Mouse (Mus musculus) embryonic fibroblast, embryonic 13.5 days (primary cell): ENCODE data around the gene Gpatch2. TPM values are rescaled to one million over a fixed set of nuclear protein-coding genes. Genes with fewer than 3 reads are reported as not detected.

ENCODE experiments used
- H3K27ac ChIP-seq: 2 replicates; pipeline ENCODE4 v1.5.1; 2012; ENCODE audit warnings: low read length, control low read depth, inconsistent platforms; ENCODE audit not compliant: insufficient read depth
- H3K4me1 ChIP-seq: 2 replicates; pipeline ENCODE4 v1.6.1; 2011; ENCODE audit warnings: low read length; ENCODE audit not compliant: control insufficient read depth, insufficient read depth
- H3K4me3 ChIP-seq: 2 replicates; pipeline ENCODE4 v1.5.1; 2011; ENCODE audit warnings: mild to moderate bottlenecking, control low read depth, low read length; ENCODE audit not compliant: insufficient read depth
- CTCF ChIP-seq: IDR thresholded peaks from 2 replicates; pipeline ENCODE4 v1.5.1; 2011; ENCODE audit warnings: mild to moderate bottlenecking, control low read depth, low read length, moderate library complexity, borderline replicate concordance; ENCODE audit not compliant: insufficient read depth
- POLR2A ChIP-seq: IDR thresholded peaks from 2 replicates; pipeline ENCODE4 v1.6.1; 2011; ENCODE audit warnings: low read depth, mild to moderate bottlenecking, control low read depth, low read length, moderate library complexity
- polyA plus RNA-seq: library from polyadenylated mRNA; stranded (reverse); fragments of >200 nt; gene quantifications from 2 replicates; pipeline ENCODE4 v1.2.4, GENCODE M21; 2011; ENCODE audit warnings: low read depth; ENCODE audit not compliant: missing spikeins, insufficient read length

The Gpatch2 gene
- 10.5 and 16.7 TPM in 2 replicates for polyA plus RNA-seq

GRCm38 (mm10) chr1:187215181-187216116 is at the start of gene Gpatch2, which contains the start of gene Spata17:
Gene Gpatch2 (plus strand): TSS chr1:187215508.
Gene Spata17 (minus strand): TSS chr1:187215465.
- TF ChIP-seq POLR2A = peak; percentile 73
- no peak for TF ChIP-seq CTCF
- Histone ChIP-seq H3K4me1 (no peaks in the 10 kb centered on the region), H3K27ac (peak within 1 kb of the TSS; percentile 82)

GRCm38 (mm10) chr1:187169646-187170045 is 45.7 kb upstream of the Gpatch2 start:
- TF ChIP-seq CTCF (no peak), POLR2A (no peak)
- no peaks in the 10 kb centered on the region for H3K4me1 ChIP-seq
- no peak overlapping the region for H3K27ac ChIP-seq
- no peak overlapping the region for H3K4me3 ChIP-seq

More at GRCm38 (mm10) chr1:187215181-187216116, at the start of gene Gpatch2, which contains the start of gene Spata17:
- peak within 1 kb of the TSS; percentile 89 for H3K4me3 ChIP-seq

GRCm38 (mm10) chr1:187170361-187170760 is 44.9 kb upstream of the Gpatch2 start:
- Histone ChIP-seq H3K4me3 (no peak overlapping the region), H3K27ac (no peak overlapping the region), H3K4me1 (no peaks in the 10 kb centered on the region)
- TF ChIP-seq CTCF (no peak), POLR2A (no peak)

GRCm38 (mm10) chr1:187175991-187176390 is 39.3 kb upstream of the Gpatch2 start:
- H3K4me3 ChIP-seq = no peak overlapping the region
- no peak overlapping the region for H3K27ac ChIP-seq
- no peak for TF ChIP-seq POLR2A
- TF ChIP-seq CTCF = no peak
- H3K4me1 ChIP-seq = no peaks in the 10 kb centered on the region

GRCm38 (mm10) chr1:187178546-187178945 is 36.8 kb upstream of the Gpatch2 start:
- H3K27ac ChIP-seq = no peak overlapping the region
- H3K4me3 ChIP-seq = no peak overlapping the region
- TF ChIP-seq POLR2A = no peak
- no peak for TF ChIP-seq CTCF
- H3K4me1 ChIP-seq = no peaks in the 10 kb centered on the region

- no peaks in the 10 kb centered on the region for H3K4me1 ChIP-seq
- TF ChIP-seq POLR2A (no peak), CTCF (no peak)
- H3K27ac ChIP-seq = no peak overlapping the region
- H3K4me3 ChIP-seq = no peak overlapping the region
These were observed 9.8 kb upstream of the Gpatch2 start for GRCm38 (mm10) chr1:187205506-187205905.

GRCm38 (mm10) chr1:187209496-187209895 is 5.8 kb upstream of the Gpatch2 start:
- Histone ChIP-seq H3K4me3 (no peak overlapping the region), H3K27ac (no peak overlapping the region), H3K4me1 (no peaks in the 10 kb centered on the region)
- no peak for TF ChIP-seq POLR2A
- no peak for TF ChIP-seq CTCF

GRCm38 (mm10) chr1:187210736-187211135 is 4.6 kb upstream of the Gpatch2 start:
- TF ChIP-seq CTCF = no peak
- no peak for TF ChIP-seq POLR2A
- Histone ChIP-seq H3K27ac (no peak overlapping the region), H3K4me3 (no peak overlapping the region), H3K4me1 (no peaks in the 10 kb centered on the region)

GRCm38 (mm10) chr1:187216620-187217410 is 1.5 kb downstream of the Gpatch2 start:
- TF ChIP-seq POLR2A (no peak), CTCF (no peak)

GRCm38 (mm10) chr1:187220756-187221155 is 5.4 kb downstream of the Gpatch2 start:
- no peak overlapping the region for H3K4me3 ChIP-seq

More at GRCm38 (mm10) chr1:187216620-187217410, 1.5 kb downstream of the Gpatch2 start:
- no peaks in the 10 kb centered on the region for H3K4me1 ChIP-seq
- no peak overlapping the region for H3K27ac ChIP-seq
- no peak overlapping the region for H3K4me3 ChIP-seq

More at GRCm38 (mm10) chr1:187220756-187221155, 5.4 kb downstream of the Gpatch2 start:
- no peak overlapping the region for H3K27ac ChIP-seq
- TF ChIP-seq CTCF (no peak), POLR2A (no peak)
- H3K4me1 ChIP-seq = peaks cover 2% of the 10 kb centered on the region; the same call in 1 of the 2 replicates
